Mouse (Mus musculus) lung, adult 2 months (tissue): Measurements from ENCODE around the gene Uba52.

ENCODE experiments used
- CTCF ChIP-seq: fragments of 200-500 bp; IDR thresholded peaks from 2 replicates; pipeline ENCODE4 v1.5.1; 2011; ENCODE audit warnings: mild to moderate bottlenecking, low read length, control low read depth; ENCODE audit not compliant: insufficient read depth
- POLR2A ChIP-seq: fragments of 200-500 bp; IDR thresholded peaks from 2 replicates; pipeline ENCODE4 v1.6.1; 2011; ENCODE audit warnings: low read depth, mild to moderate bottlenecking, control low read depth, low read length, borderline replicate concordance; ENCODE audit errors: extremely low read depth

DNA sequence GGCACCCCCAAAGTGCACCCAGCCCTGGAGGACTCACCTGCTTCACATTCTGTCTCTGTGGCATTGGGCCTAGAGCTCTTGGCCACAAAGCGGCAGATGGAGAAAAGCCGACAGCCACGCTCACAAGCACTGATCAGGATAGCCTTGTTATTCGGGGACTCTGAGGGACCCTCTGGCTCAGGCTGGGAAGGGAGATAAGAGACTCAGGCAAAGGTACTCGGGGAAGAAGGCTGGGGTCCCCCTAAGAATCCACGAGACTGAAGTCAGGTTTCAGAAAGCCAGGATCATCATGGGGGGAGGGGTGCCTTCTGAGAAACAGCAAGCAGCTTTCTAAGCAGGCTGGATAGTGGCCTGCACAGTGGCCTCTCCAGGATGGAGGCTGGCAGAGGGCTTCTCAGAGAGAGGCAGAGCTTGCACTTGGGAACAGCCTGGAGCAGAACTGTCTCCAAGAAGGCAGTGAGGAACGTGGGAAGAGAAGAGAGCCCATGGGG, 24.4 kb downstream of the Uba52 start:
- no peak for TF ChIP-seq CTCF
- no peak for TF ChIP-seq POLR2A
